Mouse (Mus musculus) large intestine, adult 2 months (tissue): Measurements from ENCODE around the gene Npas3. TPM values are rescaled to one million over a fixed set of nuclear protein-coding genes. Genes with fewer than 3 reads are reported as not detected.
A peak's percentile ranks its signal among the peaks of the same experiment; 100 is the strongest.

Experiments
- DNase-seq: peaks from one replicate; pipeline ENCODE4 v3.0.0-alpha.2; 2012; ENCODE audit warnings: low read depth, low spot score
- WGBS: fragments of 180-500 bp; shearing (Covaris S2); methylation state at CpG from one replicate; pipeline ENCODE4 v1.1.7; 2018; 5-methylcytosine and 5-hydroxymethylcytosine counted together
- polyA plus RNA-seq: library from polyadenylated mRNA; depleted of rRNA; stranded (reverse); fragments of >200 nt; gene quantifications from 2 replicates; pipeline ENCODE4 v1.2.3, GENCODE M21; 2012

The Npas3 gene
- polyA plus RNA-seq, 1 experiment, result 0.04 TPM

GRCm38 (mm10) chr12:54068757-54069146, 820.3 kb downstream of the Npas3 start:
- 75% methylated on average over 27 of the region's 27 CpGs for WGBS
- DNase-seq, result no peak

GRCm38 (mm10) chr12:54074012-54074411, 825.5 kb downstream of the Npas3 start:
- 88% methylated on average over 2 of the region's 2 CpGs for WGBS
- DNase-seq, result no peak

- no peak for DNase-seq
- WGBS, result 97% methylated on average over 3 of the region's 3 CpGs
Observed at GRCm38 (mm10) chr12:54080996-54081395, 832.5 kb downstream of the Npas3 start.

DNA sequence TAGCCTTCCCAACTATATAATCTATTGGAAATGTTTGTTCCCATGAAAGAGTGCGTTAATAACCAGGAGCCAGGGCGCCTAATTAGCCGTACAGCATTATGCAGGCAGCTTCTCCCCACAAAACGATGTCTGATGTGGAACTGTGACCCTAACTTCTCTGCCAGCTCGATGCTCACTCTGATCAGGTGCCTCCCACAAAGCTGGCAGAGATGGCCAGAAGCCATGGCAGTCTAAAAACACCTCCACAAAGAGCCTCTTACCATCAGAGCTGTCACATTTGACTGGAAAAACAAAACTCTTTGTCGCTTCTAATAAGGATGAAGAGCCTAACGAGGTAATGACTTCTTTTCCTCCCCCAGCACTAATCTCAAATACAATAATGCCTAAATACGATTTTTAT, 845.3 kb downstream of the Npas3 start:
- DNase-seq, result no peak
- WGBS, result 78% methylated on average over 8 of the region's 8 CpGs

DNA sequence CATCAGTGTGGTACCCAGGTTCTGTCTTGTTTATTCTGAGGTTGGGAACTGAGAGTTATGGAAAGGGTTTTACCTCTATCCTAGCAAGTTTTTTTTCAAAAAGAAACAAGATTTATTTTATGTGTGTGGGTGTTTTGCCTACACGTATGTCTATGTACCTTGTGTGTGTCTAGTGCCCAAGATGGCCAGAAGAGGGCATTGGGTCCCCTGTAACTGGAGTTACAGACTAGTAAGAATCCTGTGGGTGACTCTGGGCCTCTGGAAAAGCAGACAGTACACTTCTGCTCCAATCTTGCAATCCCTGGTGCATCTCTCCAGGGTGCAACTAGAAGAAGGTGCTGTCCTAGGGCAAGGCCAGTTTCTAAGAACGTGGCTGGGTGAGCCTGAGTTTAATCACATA, 848.0 kb downstream of the Npas3 start:
- no peak for DNase-seq
- 68% methylated on average over 2 of the region's 2 CpGs for WGBS

- DNase-seq, result no peak
- 87% methylated on average over 6 of the region's 6 CpGs for WGBS
Observed at GRCm38 (mm10) chr12:54098136-54098535, 849.7 kb downstream of the Npas3 start.

DNA sequence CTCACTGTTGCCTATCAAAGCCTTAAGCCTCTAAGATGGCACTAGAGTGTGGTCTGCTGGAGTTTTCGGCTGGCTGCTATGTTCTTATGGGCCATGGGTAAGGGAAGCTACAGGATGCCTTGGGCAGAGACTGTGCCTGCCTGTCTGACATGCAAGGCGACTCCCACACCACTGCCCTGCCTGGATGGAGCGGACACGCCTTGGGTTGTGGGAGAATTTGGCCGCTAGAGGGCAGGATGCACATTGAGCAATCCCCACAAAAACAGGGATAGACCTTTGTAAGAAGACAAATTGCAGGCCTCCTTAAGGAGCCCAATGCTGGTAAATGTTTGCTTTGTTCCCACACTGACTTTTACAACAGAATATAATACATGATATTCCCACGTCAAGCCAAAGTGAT, 850.3 kb downstream of the Npas3 start:
- WGBS, result 14% methylated on average over 6 of the region's 6 CpGs
- peak; percentile 56 for DNase-seq

- DNase-seq, result no peak
- 94% methylated on average over 3 of the region's 3 CpGs for whole genome bisulfite sequencing
Observed at GRCm38 (mm10) chr12:54099458-54099857, 851.0 kb downstream of the Npas3 start.

GRCm38 (mm10) chr12:54101307-54101870, 852.9 kb downstream of the Npas3 start:
- no peak for DNase-seq
- WGBS, result 71% methylated on average over 5 of the region's 5 CpGs

GRCm38 (mm10) chr12:54102500-54102899, 854.0 kb downstream of the Npas3 start:
- WGBS, result 86% methylated on average over 6 of the region's 6 CpGs

DNA sequence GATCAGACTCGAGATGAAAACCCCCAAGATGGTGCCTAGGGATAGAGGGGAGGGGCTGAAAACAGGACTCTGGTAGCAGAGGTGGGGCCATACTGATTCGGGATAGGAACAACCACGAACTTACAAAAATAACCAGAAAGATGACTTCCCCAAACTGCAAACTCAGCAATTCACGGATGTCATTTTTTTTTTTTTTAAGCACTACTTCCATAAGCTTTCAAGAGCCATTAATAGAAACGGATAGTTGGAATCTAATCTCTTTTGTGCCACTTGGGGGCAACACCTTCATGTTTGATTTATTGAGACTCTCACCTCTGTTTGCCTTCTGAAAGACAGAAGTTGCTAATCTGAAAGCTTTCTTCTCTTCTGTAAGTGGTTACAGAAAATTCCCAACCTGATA, 857.1 kb downstream of the Npas3 start:
- no peak for DNase-seq

More at GRCm38 (mm10) chr12:54102500-54102899, 854.0 kb downstream of the Npas3 start:
- DNase-seq, result no peak

DNA sequence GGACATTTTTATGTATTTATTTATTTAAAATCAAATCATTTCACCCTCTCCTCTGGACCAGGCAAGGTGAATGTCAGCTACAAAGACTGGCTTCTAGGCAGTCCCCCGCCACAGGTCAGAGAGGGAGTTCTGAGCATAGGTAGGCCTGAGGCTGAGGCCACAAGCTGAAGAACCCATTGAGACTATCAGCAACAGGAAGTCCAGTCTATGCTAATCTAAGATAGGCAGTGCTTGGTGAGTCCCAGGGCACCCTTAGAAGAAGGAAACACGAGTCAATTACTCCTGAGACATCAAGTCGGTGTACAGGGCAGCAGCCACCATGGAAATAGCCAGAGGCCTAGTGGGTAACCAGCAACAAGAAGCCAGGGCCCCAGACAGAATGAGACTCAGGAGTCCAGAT, 857.5 kb downstream of the Npas3 start:
- 86% methylated on average over 3 of the region's 3 CpGs for WGBS
- DNase-seq, result no peak

More for the DNA sequence above, 857.1 kb downstream of the Npas3 start:
- 51% methylated on average over 5 of the region's 5 CpGs for whole genome bisulfite sequencing

GRCm38 (mm10) chr12:54110342-54110741, 861.9 kb downstream of the Npas3 start:
- WGBS, result 38% methylated on average over 2 of the region's 2 CpGs
- no peak for DNase-seq

GRCm38 (mm10) chr12:54110930-54111329, 862.5 kb downstream of the Npas3 start:
- 62% methylated on average over 3 of the region's 3 CpGs for WGBS
- no peak for DNase-seq

DNA sequence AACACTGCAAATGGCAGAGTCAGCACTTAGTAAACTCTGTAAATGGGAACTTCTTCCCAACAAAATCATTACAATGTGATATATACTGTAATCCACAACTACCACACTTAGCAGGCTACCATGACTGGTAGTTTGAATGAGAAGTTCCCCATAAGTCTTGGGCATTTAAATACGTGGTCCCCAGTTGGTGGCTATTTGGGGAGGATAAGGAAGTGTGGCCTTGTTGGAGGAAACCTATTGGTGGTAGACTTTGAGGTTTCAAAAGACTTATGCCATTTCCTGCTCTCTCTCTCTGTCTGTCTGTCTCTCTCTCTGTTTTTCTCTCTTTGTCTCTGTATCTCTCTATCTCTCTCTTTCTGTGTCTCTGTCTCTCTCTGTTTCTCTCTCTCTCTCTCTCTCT, 871.9 kb downstream of the Npas3 start:
- no peak for DNase-seq
- WGBS, result 74% methylated on average over 1 of the region's 1 CpGs

DNA sequence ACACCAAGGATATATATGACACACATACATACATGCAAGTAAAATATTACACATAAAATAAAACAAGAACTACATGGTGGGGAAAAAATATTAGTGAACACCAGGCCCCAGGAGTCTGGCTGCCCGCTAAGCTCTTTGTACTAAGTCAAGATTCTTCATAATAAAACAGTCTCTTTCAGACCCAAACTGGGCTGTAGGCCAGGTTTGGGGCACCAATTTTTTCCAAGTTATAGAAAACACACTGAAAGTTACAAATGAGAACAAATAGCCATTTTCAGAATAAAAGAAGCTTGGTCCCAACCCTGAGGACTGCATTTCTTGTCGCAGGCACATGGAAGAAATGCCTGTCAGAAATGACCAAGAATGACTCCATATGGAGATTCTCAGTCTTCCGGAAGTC, 872.8 kb downstream of the Npas3 start:
- WGBS, result 88% methylated on average over 3 of the region's 3 CpGs
- no peak for DNase-seq
